Mouse (Mus musculus): Measurements from ENCODE around the gene Suox. TPM values are rescaled to one million over a fixed set of nuclear protein-coding genes. Genes with fewer than 3 reads are reported as not detected.
"Not testable (repeated sequence)": the region's sequence is repeated elsewhere in the genome, so short reads cannot be mapped to it uniquely, and the experiment has no call there.

The Suox gene
- total RNA-seq, 2 experiments from 2014 or later = 10.8 to 12.3 TPM

GRCm38 (mm10) chr10:128631571-128631970, 42.3 kb downstream of the Suox start:
- intact Hi-C loops (cut with DNase I) = no loop called here
- no peak for DNase-seq (ENCODE audit: low spot score in 2 of 2)

DNA sequence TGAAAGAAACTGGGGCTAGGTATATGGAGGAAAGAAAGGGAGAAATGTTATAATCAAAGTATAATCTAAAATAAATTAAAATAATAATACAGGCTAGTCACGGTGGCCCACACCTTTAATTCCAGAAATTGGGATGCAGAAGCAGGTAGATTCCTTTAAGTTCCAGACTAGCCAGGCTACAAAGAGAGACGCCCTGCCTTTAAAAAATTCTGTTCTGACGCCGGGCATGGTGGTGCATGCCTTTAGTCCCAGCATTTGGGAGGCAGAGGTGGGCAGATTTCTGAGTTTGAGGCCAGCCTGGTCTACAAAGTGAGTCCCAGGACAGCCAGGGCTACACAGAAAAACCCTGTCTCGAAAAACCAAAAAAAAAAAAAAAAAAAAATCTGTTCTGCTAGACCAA, 43.6 kb downstream of the Suox start:
- intact Hi-C loops (cut with DNase I); DNase-seq (ENCODE audit: low spot score in 2 of 2): not testable (repeated sequence)

GRCm38 (mm10) chr10:128629746-128630145, 44.1 kb downstream of the Suox start:
- intact Hi-C loops (cut with DNase I) = no loop called here
- no peak for DNase-seq (ENCODE audit: low spot score in 2 of 2)

GRCm38 (mm10) chr10:128627398-128628317, 46.2 kb downstream of the Suox start:
- intact Hi-C loops (cut with DNase I) = no loop called here
- DNase-seq (ENCODE audit: low spot score in 2 of 2) = no peak

DNA sequence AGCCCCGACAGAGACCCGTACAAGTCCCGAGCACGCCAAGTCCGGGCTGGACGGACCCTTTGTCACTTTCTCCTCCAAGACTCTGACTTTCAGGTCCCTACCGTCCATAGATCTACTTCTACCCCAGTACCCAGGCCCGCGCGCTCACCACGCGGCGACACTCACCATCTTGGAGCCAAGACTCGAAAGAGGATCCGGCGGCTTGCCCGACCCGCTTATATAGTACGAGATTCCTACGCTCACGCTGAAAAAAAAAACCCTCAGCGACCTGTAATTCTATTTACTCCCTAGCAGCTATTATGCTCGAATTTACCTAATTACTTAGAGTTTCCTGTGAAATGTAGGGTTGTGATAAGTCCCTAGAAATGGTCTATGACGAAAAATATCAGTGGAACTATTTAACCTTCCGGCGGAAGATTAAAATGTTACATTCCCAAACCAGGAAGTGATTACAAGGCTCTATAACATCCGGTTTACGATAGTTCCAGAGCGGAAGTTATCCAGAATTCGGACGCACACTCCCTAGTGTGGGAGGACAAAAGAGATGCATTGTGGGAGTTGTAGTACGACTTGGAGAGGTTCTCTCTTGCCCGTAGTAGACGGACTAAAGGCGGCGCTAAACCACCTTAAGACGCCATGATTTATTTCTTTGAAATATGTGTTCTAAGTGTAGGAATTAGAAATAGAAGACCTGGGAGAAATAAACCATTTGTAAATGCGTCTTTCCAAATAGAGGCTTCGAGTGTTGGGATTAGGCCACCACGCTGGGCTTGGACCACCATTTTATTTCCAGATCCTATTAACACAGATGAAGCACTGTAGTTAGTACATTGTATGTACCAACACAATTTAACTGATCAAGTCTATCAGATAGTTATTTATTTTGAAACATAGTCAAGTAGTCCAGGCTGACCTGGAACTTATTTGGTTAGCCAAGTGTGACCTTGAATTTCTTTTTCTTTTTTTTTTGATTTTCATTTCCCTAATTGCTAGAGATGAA, 47.3 kb downstream of the Suox start, which contains the start of gene Rps26:
TSS of gene Rps26 (minus strand) at position 437 of the 1,000 bp plus-strand sequence.
- DNase-seq (ENCODE audit: low spot score in 2 of 2) = peak; percentile 88 to 99
- intact Hi-C loops (cut with DNase I) = loop anchor here (1.0 kb wide), 2 partner anchors 48 to 60 kb away; partner anchors contain the start of gene Suox

- intact Hi-C loops (cut with DNase I) = no loop called here
- DNase-seq (ENCODE audit: low spot score in 2 of 2) = no peak
Observed at GRCm38 (mm10) chr10:128625287-128625894, 48.5 kb downstream of the Suox start.

GRCm38 (mm10) chr10:128623106-128623613, 50.7 kb downstream of the Suox start:
- DNase-seq (ENCODE audit: low spot score in 2 of 2); intact Hi-C loops (cut with DNase I): not testable (repeated sequence)

- intact Hi-C loops (cut with DNase I) = no loop called here
- DNase-seq (ENCODE audit: low spot score in 2 of 2) = no peak
Observed at GRCm38 (mm10) chr10:128622702-128623101, 51.2 kb downstream of the Suox start.

GRCm38 (mm10) chr10:128621986-128622520, 51.8 kb downstream of the Suox start:
- intact Hi-C loops (cut with DNase I) = no loop called here
- DNase-seq (ENCODE audit: low spot score in 2 of 2) = no peak

DNA sequence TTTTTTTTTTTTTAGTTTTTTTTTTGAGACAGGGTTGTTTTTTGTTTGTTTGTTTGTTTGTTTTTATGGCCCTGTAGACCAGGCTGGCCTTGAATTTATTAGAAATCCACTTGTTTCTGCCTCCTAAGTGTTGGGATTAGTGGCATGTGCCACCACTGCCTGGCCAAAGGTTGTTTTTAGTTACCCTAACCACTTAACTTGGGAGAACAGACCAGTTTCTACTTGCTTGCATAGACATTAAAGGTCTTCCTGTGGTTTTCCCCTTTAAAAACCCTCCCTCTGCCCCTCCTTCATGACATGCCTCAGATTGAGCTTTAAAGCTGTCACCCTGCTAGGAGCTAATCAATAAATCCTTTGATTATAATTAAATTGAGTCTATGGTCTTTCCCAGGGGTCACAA, 53.6 kb downstream of the Suox start:
- no peak for DNase-seq (ENCODE audit: low spot score in 2 of 2)

More for the DNA sequence above, 53.6 kb downstream of the Suox start:
- intact Hi-C loops (cut with DNase I) = no loop called here

Other genes starting within 250 kb of the Suox start
- gene Smarcc2, start 214.8 kb downstream of the Suox start, total RNA-seq (2021) = 100 to 1,000 TPM; 228 to 232 TPM
- 100 to 1,000 TPM; 616 to 641 TPM for gene Myl6, start 179.9 kb downstream of the Suox start, total RNA-seq (2021)
- gene Myl6b, start 175.4 kb downstream of the Suox start, total RNA-seq (2021) = 10 to 100 TPM; 22.9 to 24.0 TPM
- gene Esyt1, start 148.2 kb downstream of the Suox start, total RNA-seq (2021) = 1 to 10 TPM; 7.9 to 8.0 TPM
- gene Zc3h10, start 126.3 kb downstream of the Suox start, total RNA-seq (2021) = 10 to 100 TPM; 13.2 to 13.5 TPM
- 1,000 to 10,000 TPM; 1,545 to 1,604 TPM for gene Rpl41, start 124.8 kb downstream of the Suox start, total RNA-seq (2021)
- 10 to 100 TPM; 56.7 to 62.7 TPM for gene Pa2g4, start 108.1 kb downstream of the Suox start, total RNA-seq (2021)
- gene Erbb3, start 84.4 kb downstream of the Suox start, total RNA-seq (2021) = 1 to 10 TPM; 5.8 to 7.6 TPM
- gene Rps26, start 47.3 kb downstream of the Suox start, total RNA-seq (2021) = 100 to 1,000 TPM; 235 to 247 TPM
- gene Ikzf4, start 28.1 kb downstream of the Suox start, total RNA-seq (2021) = 10 to 100 TPM; 17.9 to 18.9 TPM
- gene Rab5b, start 22.2 kb upstream of the Suox start, total RNA-seq (2021) = 100 to 1,000 TPM; 125 to 132 TPM
- gene Pmel, start 30.1 kb upstream of the Suox start, total RNA-seq (2021) = under 1 TPM; 0.39 to 0.96 TPM
- gene Cdk2, start 31.0 kb upstream of the Suox start, total RNA-seq (2021) = 1 to 10 TPM; 2.5 to 3.2 TPM
- gene Dgka, start 70.8 kb upstream of the Suox start, total RNA-seq (2021) = 1 to 10 TPM; 5.1 to 6.3 TPM
- 10 to 100 TPM; 28.8 to 29.5 TPM for gene Pym1, start 73.8 kb upstream of the Suox start, total RNA-seq (2021)
- under 1 TPM; 0.39 to 0.78 TPM for gene Mmp19, start 116.8 kb upstream of the Suox start, total RNA-seq (2021)
- gene Dnajc14, start 130.0 kb upstream of the Suox start, total RNA-seq (2021) = 10 to 100 TPM; 65.6 to 66.1 TPM
- 10 to 100 TPM in 1 of 2 experiments, 1 to 10 TPM in 1; 8.8 to 10.2 TPM for gene Tmem198b, start 130.3 kb upstream of the Suox start, total RNA-seq (2021)
- gene Sarnp, start 143.3 kb upstream of the Suox start, total RNA-seq (2021) = 10 to 100 TPM; 37.1 to 40.7 TPM
- gene Ormdl2, start 147.6 kb upstream of the Suox start, total RNA-seq (2021) = 1 to 10 TPM; 6.9 to 7.5 TPM
- gene Gdf11, start 217.6 kb upstream of the Suox start, total RNA-seq (2021) = 10 to 100 TPM; 12.8 to 14.9 TPM
- gene Cd63, start 226.9 kb upstream of the Suox start, total RNA-seq (2021) = 10 to 100 TPM; 65.0 to 74.0 TPM
- gene Rdh5, start 248.8 kb upstream of the Suox start, total RNA-seq (2021) = 1 to 10 TPM; 6.0 to 8.2 TPM
- gene Bloc1s1, start 250.0 kb upstream of the Suox start, total RNA-seq (2021) = 10 to 100 TPM; 81.4 to 86.2 TPM